Mouse (Mus musculus) brain, embryonic 14.5 days (tissue): ENCODE results near the gene Habp2. TPM values are rescaled to one million over a fixed set of nuclear protein-coding genes. Genes with fewer than 3 reads are reported as not detected.

Experiments
- DNase-seq: peaks from one replicate; pipeline ENCODE4 v3.0.0-alpha.2; 2011; ENCODE audit warnings: low read depth
- CTCF ChIP-seq: fragments of 200-500 bp; IDR thresholded peaks from 2 replicates; pipeline ENCODE4 v1.5.1; 2012; ENCODE audit warnings: inconsistent platforms, mild to moderate bottlenecking, moderate library complexity, borderline replicate concordance; ENCODE audit not compliant: insufficient read depth, insufficient read length; ENCODE audit errors: extremely low read depth
- POLR2A ChIP-seq: fragments of 200-500 bp; IDR thresholded peaks from 2 replicates; pipeline ENCODE4 v1.6.1; 2012; ENCODE audit warnings: mild to moderate bottlenecking, inconsistent platforms, borderline replicate concordance; ENCODE audit not compliant: poor library complexity, insufficient read depth, insufficient read length, severe bottlenecking; ENCODE audit errors: extremely low read depth
- polyA plus RNA-seq: library from polyadenylated mRNA; depleted of rRNA; stranded (reverse); fragments of >200 nt; gene quantifications from 2 replicates; pipeline ENCODE4 v1.2.3, GENCODE M21; 2012; rRNA removed

The Habp2 gene
- polyA plus RNA-seq, 1 experiment, result not detected

- no peak for DNase-seq
- TF ChIP-seq CTCF (no peak), POLR2A (no peak)
Measured at GRCm38 (mm10) chr19:56368912-56369311, 82.0 kb downstream of the Habp2 start.

Other genes with a start within 250 kb of the Habp2 start
- 0.38 and 0.42 TPM in 2 replicates for gene Nrap, start 102.9 kb downstream of the Habp2 start, polyA plus RNA-seq
- gene Casp7, start 110.0 kb downstream of the Habp2 start, polyA plus RNA-seq, result 9.7 and 12.4 TPM in 2 replicates
- gene Plekhs1, start 174.5 kb downstream of the Habp2 start, polyA plus RNA-seq, result 0.12 and 0.18 TPM in 2 replicates